Mouse (Mus musculus) embryonic fibroblast, embryonic 13.5 days (primary cell): ENCODE measurements around the gene Aacs. TPM values are rescaled to one million over a fixed set of nuclear protein-coding genes. Genes with fewer than 3 reads are reported as not detected.
"Not testable (repeated sequence)": the region's sequence is repeated elsewhere in the genome, so short reads cannot be mapped to it uniquely, and the experiment has no call there.

Experiments used
- H3K27ac ChIP-seq: 2 replicates; pipeline ENCODE4 v1.5.1; 2012; ENCODE audit warnings: low read length, control low read depth, inconsistent platforms; ENCODE audit not compliant: insufficient read depth
- H3K4me1 ChIP-seq: 2 replicates; pipeline ENCODE4 v1.6.1; 2011; ENCODE audit warnings: low read length; ENCODE audit not compliant: control insufficient read depth, insufficient read depth
- H3K4me3 ChIP-seq: 2 replicates; pipeline ENCODE4 v1.5.1; 2011; ENCODE audit warnings: mild to moderate bottlenecking, control low read depth, low read length; ENCODE audit not compliant: insufficient read depth
- CTCF ChIP-seq: IDR thresholded peaks from 2 replicates; pipeline ENCODE4 v1.5.1; 2011; ENCODE audit warnings: mild to moderate bottlenecking, control low read depth, low read length, moderate library complexity, borderline replicate concordance; ENCODE audit not compliant: insufficient read depth
- POLR2A ChIP-seq: IDR thresholded peaks from 2 replicates; pipeline ENCODE4 v1.6.1; 2011; ENCODE audit warnings: low read depth, mild to moderate bottlenecking, control low read depth, low read length, moderate library complexity
- polyA plus RNA-seq: library from polyadenylated mRNA; stranded (reverse); fragments of >200 nt; gene quantifications from 2 replicates; pipeline ENCODE4 v1.2.4, GENCODE M21; 2011; ENCODE audit warnings: low read depth; ENCODE audit not compliant: missing spikeins, insufficient read length

Gene Aacs
- 40.7 and 44.4 TPM in 2 replicates for polyA plus RNA-seq

DNA sequence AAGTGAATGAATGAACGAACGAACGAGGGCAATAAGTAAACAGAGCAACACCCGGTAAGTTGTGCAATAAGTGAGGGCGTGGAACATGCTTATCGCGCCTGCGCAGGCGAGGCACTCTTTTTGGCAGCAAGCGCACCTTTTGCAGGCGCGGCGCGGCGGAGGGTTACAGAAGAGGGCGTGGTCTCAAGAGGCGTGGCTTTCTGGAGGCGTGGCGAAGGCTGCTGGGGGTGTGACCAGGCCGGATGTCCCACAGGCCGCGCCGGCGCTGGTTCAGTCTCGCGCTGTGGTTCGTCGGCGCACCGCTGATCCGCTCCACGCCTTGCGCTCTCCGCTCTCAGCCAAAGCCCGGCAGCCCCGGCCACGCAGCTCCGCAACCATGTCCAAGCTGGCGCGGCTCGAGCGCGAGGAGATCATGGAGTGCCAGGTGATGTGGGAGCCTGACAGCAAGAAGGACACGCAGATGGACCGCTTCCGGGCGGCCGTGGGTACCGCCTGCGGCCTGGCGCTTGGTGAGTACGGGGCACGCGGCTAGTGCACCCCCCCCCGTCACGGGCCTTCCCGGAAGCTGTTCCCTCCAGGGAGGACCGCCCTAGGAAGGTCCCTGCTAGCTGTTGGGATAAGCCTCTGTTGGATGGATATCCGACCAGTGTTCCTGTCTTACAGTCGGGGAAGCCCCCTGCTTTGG lies at the start of gene Aacs:
TSS of gene Aacs (plus strand) at position 214 of the 685 bp plus-strand sequence.
- H3K4me1 ChIP-seq = peaks cover 7% of the 10 kb centered on the region
- H3K4me3 ChIP-seq = peak within 1 kb of the TSS; percentile 81
- peak within 1 kb of the TSS; percentile 76 for H3K27ac ChIP-seq
- TF ChIP-seq CTCF (no peak), POLR2A (peak; percentile 99)

DNA sequence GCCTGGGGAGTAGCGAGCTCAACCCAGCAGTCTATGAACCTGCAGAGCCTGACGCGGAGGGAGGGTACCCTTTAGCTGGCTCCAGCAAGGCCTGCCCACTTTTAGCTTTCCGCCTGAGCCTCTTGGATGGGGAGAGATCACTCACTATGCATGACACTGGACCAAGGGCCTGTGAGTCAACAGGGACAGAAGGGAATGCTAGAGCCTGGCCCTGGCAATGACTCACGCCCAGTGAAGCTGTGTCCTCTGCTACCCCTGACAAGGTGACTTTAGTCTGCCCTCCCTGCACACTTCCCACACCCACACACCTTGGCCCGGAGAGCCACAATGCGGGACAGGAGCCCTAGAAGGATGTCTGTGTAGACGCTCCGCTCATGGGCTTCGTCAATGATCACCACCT lies 49.3 kb upstream of the Aacs start:
- no peaks in the 10 kb centered on the region for H3K4me1 ChIP-seq
- TF ChIP-seq CTCF (no peak), POLR2A (no peak)
- H3K27ac ChIP-seq = no peak overlapping the region
- H3K4me3 ChIP-seq = no peak overlapping the region

DNA sequence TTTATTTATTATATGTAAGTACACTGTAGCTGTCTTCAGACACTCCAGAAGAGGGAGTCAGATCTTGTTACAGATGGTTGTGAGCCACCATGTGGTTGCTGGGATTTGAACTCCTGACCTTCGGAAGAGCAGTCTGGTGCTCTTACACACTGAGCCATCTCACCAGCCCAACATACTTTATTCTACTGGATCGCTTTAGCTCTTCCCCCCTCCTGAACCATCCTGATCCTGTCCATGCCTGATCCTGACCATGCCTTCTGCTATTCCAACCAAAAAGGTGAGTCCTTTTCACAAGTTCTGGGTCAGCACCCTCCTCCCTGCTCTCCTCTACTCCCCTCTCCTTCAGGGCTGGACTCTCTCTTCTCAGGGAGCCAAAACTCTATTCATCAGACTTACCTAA lies 43.3 kb upstream of the Aacs start:
- not testable (repeated sequence) for H3K27ac ChIP-seq, H3K4me3 ChIP-seq, H3K4me1 ChIP-seq

DNA sequence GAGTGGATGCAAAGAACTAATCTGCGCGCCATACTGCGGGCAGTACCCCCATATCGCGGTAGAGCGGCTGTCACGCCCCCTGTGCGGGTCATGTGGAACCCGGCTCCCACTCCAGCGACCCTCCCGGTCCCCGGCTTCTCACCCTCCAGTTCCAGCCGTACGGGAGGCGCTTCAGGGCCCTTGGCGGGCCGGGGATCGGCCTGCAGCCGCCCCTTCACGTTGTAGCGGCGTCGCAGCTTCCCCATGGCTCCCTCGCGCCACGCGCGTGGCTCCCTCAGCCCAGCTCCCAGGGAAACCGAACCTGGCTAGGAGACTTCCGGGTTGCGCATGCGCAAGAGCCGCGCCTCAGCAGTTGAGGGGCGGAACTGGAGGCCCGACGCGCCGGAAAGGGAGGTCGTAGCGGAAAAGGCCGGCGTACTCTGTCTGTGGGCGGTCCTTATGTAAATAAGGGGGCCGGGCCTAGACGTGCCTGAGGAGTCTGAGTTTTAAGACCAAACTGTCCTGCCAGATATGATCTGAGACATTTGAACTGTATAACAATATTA lies 41.7 kb upstream of the Aacs start, which contains the start of gene Dhx37:
TSS of gene Dhx37 (minus strand) at position 329 of the 545 bp plus-strand sequence.
- no peak within 1 kb of the TSS for H3K27ac ChIP-seq
- peak within 1 kb of the TSS; percentile 93 for H3K4me3 ChIP-seq
- H3K4me1 ChIP-seq = peaks cover 6% of the 10 kb centered on the region; the same call in 1 of the 2 replicates
- peak; percentile 89 for TF ChIP-seq POLR2A
- TF ChIP-seq CTCF = no peak

- H3K4me3 ChIP-seq, H3K27ac ChIP-seq: not testable (repeated sequence)
These were observed 41.3 kb upstream of the Aacs start for GRCm38 (mm10) chr5:125434347-125434746.

GRCm38 (mm10) chr5:125440583-125441233 lies 34.9 kb upstream of the Aacs start:
- no peak overlapping the region for H3K27ac ChIP-seq
- no peaks in the 10 kb centered on the region; the same call in 1 of the 2 replicates for H3K4me1 ChIP-seq
- TF ChIP-seq CTCF (no peak), POLR2A (no peak)
- H3K4me3 ChIP-seq = peak overlapping the region; percentile 98

More at GRCm38 (mm10) chr5:125434347-125434746, 41.3 kb upstream of the Aacs start:
- H3K4me1 ChIP-seq = not testable (repeated sequence)

GRCm38 (mm10) chr5:125441234-125442114 lies 34.1 kb upstream of the Aacs start, which contains the start of gene Bri3bp:
TSS of gene Bri3bp (plus strand) at chr5:125441568.
- 0 out of 2 replicates have a peak, but pooled peaks have one; percentile 45 for TF ChIP-seq POLR2A
- no peak for TF ChIP-seq CTCF
- H3K4me1 ChIP-seq = no peaks in the 10 kb centered on the region; the same call in 1 of the 2 replicates
- peak within 1 kb of the TSS; percentile 98 for H3K4me3 ChIP-seq
- H3K27ac ChIP-seq = no peak within 1 kb of the TSS

GRCm38 (mm10) chr5:125442136-125442995 lies 33.2 kb upstream of the Aacs start:
- H3K4me1 ChIP-seq = no peaks in the 10 kb centered on the region; the same call in 1 of the 2 replicates

DNA sequence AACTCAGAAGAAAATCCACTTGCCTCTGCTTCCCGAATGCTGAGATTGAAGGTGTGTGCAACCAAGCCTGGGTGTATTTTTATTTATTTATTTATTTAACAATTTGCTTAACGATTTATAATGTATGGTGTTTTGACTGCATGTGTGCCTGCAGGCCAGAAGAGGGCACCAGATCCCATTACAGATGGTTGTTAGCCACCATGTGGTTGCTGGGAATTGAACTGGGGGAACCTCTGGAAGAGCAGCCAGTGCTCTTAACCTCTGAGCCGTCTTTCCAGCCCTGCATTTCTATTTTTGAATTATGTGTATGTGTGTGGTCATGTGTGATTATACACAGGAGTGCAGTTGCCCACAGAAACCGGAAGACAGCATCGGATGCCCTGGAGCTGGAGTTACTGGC lies 32.3 kb upstream of the Aacs start:
- TF ChIP-seq POLR2A (no peak), CTCF (no peak)
- Histone ChIP-seq H3K4me3 (no peak overlapping the region), H3K4me1 (no peaks in the 10 kb centered on the region; the same call in 1 of the 2 replicates), H3K27ac (no peak overlapping the region)

More at GRCm38 (mm10) chr5:125442136-125442995, 33.2 kb upstream of the Aacs start:
- Histone ChIP-seq H3K27ac (no peak overlapping the region), H3K4me3 (peak overlapping the region; percentile 98)
- no peak for TF ChIP-seq CTCF
- TF ChIP-seq POLR2A = no peak
